Mouse (Mus musculus) bone marrow macrophage, adult 2 months (primary cell): Measurements from ENCODE around the gene Gm15217. TPM values are rescaled to one million over a fixed set of nuclear protein-coding genes. Genes with fewer than 3 reads are reported as not detected.

Experiments
- H3K27ac ChIP-seq: 2 replicates; pipeline ENCODE4 v1.5.1; 2012; ENCODE audit warnings: low read depth, low read length; ENCODE audit not compliant: insufficient read depth
- H3K4me1 ChIP-seq: 2 replicates; pipeline ENCODE4 v1.6.1; 2012; ENCODE audit warnings: low read length; ENCODE audit not compliant: control insufficient read depth, insufficient read depth
- H3K4me3 ChIP-seq: 2 replicates; pipeline ENCODE4 v1.5.1; 2012; ENCODE audit warnings: mild to moderate bottlenecking, low read length, moderate library complexity; ENCODE audit not compliant: insufficient read depth
- CTCF ChIP-seq: IDR thresholded peaks from 2 replicates; pipeline ENCODE4 v1.5.1; 2012; ENCODE audit warnings: low read depth, mild to moderate bottlenecking, low read length, moderate library complexity
- POLR2A ChIP-seq: IDR thresholded peaks from 2 replicates; pipeline ENCODE4 v1.6.1; 2012; ENCODE audit warnings: mild to moderate bottlenecking, low read depth, low read length, borderline replicate concordance
- polyA plus RNA-seq: library from polyadenylated mRNA; stranded (reverse); fragments of >200 nt; gene quantifications from 2 replicates; pipeline ENCODE4 v1.2.4, GENCODE M21; 2012; ENCODE audit not compliant: missing spikeins, insufficient read depth, insufficient read length

Gene Gm15217
- polyA plus RNA-seq, 1 experiment = not detected

- TF ChIP-seq CTCF = no peak
- no peak for TF ChIP-seq POLR2A
- Histone ChIP-seq H3K4me1 (no peaks in the 10 kb centered on the region), H3K27ac (no peak overlapping the region), H3K4me3 (no peak overlapping the region)
These were observed 40.1 kb downstream of the Gm15217 start for GRCm38 (mm10) chr14:46419269-46419668.

GRCm38 (mm10) chr14:46421823-46422222 is 42.6 kb downstream of the Gm15217 start:
- Histone ChIP-seq H3K27ac (no peak overlapping the region), H3K4me1 (no peaks in the 10 kb centered on the region), H3K4me3 (no peak overlapping the region)
- TF ChIP-seq CTCF = no peak
- no peak for TF ChIP-seq POLR2A

GRCm38 (mm10) chr14:46427251-46427650 is 48.0 kb downstream of the Gm15217 start:
- H3K4me1 ChIP-seq = no peaks in the 10 kb centered on the region
- TF ChIP-seq POLR2A (no peak), CTCF (no peak)
- H3K4me3 ChIP-seq = no peak overlapping the region
- no peak overlapping the region for H3K27ac ChIP-seq

GRCm38 (mm10) chr14:46430231-46430630 is 51.0 kb downstream of the Gm15217 start:
- no peaks in the 10 kb centered on the region for H3K4me1 ChIP-seq
- H3K4me3 ChIP-seq = no peak overlapping the region
- H3K27ac ChIP-seq = no peak overlapping the region
- TF ChIP-seq POLR2A = no peak
- no peak for TF ChIP-seq CTCF

Other genes starting within 250 kb of the Gm15217 start
- not detected in 2 replicates for gene Bmp4, start 11.3 kb downstream of the Gm15217 start, polyA plus RNA-seq